Mouse (Mus musculus) adrenal gland, adult (tissue): ENCODE measurements around the gene Junb.

Experiments
- DNase-seq, 2 experiments: peaks; one replicate each; pipeline ENCODE4 v3.0.0; 2022 to 2023; ENCODE audit warnings: low spot score in 1 of 2; ENCODE audit not compliant: inconsistent age in 2 of 2

The Junb gene

DNA sequence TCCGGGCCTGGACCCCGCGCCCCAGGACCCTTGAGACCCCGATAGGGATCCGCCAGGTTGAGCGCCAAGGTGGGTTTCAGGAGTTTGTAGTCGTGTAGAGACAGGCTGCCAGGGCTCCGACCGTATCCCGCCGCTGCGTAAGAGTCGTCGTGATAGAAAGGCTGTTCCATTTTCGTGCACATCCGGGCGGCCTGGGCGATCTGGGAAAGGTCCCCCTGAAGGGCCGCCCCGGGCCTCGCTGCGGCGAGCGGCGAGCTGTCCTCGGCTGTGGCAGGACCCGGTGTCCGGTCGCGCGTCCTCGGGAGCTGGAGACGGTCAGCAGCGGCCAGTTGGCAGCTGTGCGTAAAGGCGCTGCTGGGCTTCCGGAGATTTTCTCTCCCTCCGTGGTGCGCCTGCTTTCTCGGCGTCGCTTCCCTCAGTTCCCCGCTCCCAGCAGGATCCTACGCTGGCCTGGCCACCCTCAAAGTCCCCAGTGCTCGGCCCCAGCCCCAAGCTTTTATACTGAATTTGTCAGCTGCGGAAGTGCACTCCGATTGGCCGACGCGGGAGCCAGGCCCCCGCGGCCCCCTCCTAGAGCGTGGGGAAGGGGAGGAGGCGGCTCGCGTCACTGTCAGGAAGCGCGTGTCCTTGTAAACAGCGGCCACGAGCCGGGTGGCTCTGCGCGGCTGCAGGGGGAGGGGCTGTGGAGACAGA is at the start of gene Junb:
Junb (minus strand) TSS at position 471 of the 693 bp plus-strand sequence.
- peak; percentile 99 to 100 for DNase-seq

DNA sequence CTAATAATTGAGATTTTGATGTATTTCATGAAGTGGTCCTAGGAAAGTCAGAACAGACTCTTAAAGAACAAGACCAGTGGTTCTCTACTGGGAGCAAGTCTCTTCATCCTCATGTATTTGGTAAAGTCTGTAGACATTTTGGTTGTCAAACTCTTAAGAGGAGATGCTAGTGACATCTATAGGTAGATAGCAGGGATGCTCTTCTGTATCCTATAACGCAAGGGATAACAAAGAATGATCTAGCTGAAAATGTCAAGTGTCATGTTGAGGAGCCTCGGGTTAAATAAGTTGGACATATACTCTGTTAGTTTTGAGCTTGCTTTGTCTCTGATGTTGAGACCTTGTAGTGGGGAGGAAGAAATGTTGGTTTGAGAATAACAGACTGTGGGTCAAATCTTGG is 49.4 kb upstream of the Junb start:
- no peak for DNase-seq

DNA sequence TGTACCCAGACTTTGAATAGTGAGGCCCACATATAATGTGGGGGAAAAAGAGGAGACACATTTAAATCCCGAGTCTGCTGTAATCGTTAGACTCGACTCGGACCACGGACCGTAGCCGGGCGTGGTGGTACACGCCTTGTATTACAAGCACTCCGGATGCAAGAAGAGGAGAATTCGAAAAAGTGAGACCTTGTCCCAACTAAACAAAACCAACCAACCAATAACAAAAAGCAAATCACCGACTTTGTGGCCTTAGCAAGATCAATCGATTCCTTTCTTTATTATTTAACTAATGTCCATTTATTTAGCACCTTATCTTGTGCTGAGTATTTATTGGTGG is 49.0 kb upstream of the Junb start:
- no peak for DNase-seq

DNA sequence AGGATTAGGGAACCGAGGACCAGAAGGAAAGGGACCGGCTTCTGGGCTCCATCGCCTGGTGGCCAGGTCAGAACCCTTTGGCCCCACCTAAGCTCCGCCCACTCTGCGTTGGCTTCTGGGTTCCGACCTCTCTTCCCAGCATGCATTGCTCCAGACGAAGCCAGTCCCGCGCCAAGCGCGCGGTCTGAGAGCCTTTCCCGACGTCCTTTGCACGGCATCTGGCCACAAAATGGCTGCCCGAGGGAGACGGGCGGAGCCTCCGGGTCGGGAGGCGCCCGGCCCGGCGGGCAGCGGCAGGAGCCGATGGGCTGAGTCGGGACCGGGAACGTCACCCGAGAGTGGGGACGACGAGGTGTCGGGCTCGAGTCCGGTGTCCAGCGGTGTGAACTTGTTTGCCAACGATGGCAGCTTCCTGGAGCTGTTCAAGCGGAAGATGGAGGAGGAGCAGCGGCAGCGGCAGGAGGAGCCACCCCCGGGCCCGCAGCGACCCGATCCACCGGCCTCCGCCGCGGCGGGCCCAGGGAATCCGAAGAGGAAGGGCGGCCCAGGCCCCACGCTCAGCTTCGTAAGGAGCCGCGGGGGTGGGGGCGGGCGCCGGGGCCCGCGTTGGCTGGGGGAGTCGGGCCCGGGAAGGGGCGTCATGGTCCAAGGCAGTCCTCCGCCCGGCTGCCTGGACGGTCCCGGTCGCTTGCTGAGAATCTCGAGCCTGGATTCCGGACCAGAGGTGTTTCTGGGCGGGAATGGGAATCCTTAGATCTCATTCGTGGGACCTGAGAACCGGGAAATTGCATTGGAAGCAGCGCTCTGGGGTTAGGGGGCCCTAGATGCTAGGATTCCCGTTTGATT is 48.4 kb upstream of the Junb start, which contains the start of gene Trir:
Trir (plus strand) TSS at position 154 of the 846 bp plus-strand sequence.
- DNase-seq = peak; percentile 98 to 99

DNA sequence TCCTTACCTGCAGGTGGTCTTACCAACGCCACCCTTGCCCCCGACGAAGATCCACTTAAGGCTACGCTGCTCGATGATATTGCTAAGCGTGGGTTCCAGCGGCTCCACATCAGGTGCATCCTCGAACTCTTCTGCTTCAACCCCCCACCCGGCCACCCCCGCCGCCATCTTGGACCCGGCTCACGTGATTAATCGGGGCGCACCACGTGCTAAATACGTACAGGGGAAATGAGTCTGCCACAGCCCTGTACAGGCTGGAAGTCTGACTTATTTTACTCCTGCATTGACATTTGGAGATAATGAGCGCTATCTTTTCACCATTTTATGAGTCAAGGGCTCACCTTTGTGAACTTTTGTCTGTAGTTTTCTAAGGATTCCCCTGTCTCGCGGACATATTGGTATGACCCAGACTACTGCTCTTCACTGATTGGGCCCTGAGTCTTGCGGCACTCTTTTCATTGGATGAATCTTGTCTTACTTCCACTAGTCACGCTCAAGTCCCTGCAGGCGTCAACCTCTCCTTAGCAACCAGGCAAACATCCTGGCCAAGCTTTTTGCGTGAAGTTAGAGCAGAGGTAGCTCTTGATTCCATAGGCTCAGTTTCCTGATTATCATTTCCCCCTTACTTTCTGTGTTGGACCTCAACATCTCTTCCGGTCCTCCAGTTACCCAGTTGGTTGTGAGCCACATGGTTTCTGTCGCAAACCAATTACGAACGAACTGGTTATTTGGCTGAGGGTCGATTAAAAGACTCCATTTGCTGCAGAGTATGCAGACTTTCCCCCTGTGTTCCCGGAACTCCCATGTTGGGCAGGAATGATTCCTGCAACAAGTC is 46.8 kb upstream of the Junb start, which contains the start of gene Asna1:
Asna1 (minus strand) TSS at position 184 of the 835 bp plus-strand sequence.
- DNase-seq = peak; percentile 84 to 96

DNA sequence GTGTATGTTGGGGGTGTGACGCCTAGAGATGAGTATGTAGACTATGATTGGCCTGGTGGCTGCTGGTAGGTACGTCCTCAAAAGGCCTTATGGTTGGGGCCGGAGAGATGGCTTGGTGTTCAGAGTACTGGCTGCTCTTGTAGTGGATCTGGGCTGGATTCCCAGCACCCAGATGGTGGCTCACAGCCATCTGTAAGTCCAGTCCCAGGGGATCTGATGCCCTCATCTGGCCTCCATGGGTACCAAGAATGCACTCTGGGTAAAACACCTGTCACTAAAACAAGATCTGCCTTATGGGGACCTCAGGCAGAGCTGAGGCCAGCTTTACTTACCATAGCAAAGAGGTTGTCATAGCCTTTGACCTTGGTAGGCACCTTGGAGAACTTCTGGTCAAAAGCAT is 45.3 kb upstream of the Junb start:
- DNase-seq = no peak

DNA sequence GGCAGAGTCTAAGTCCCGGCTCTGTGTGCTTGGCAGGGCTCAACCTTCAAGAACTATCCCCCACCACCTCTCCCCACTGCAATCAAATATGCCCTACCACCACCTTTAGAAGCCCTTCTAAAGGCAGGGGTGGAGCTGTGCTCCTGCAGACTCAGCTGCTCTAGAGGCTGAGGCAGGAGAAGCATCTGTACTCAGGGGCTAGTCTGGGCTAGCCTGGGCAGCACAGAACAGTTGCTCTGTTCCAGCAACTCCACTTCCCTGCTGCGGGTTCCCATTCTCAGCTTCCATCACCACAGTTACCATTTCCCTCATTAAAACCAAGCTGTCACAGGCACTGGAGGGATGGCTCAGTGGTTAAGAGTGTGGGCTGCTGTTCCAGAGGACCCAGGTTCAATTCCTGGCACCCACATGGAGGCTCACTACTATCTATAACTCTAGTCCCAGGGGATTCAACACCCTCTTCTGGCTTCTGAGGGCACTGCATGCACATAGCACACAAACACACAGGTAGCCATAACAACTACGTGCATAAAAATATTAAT is 43.1 kb upstream of the Junb start:
- DNase-seq = no peak

DNA sequence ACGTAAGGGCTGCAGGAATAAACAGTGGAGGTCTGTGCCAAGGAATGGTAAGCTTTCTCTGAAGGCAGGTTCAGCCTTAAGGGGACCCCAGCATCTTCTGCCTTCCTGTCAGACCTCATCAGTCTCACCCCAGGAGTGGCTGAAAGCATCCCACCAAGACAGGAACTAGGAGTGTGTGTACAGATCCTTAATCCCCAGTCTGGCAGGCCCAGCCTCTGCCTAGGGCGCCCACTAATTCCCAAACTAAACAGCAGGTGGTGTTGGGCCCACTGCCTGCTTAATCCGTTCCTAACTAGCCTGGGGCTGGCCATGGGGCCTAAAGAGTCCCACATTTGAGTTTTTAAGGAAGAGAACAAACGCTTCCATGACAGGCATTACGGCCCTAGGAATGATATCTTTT is 38.7 kb upstream of the Junb start:
- DNase-seq = peak in 1 of 2 experiments; percentile 20

DNA sequence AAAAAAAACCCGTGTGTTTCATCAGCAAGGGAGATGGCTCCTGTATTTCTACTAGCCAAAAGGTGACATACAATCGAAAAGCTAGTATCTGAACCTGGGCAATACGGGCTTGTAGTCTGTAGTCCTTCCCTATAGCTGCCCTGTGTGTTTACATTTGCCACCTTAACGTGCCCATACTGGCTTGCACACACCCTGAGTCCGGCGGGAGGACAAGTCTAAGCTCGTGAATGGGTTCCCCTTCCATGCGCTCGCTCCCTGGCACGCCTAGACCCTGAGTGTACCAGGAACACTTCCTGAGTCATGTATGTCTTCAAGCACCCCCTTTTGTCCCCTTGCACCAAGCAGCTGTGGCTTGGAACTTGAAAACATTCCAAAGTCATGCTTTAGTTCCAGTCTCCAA is 38.2 kb upstream of the Junb start:
- peak in 1 of 2 experiments; percentile 18 for DNase-seq

DNA sequence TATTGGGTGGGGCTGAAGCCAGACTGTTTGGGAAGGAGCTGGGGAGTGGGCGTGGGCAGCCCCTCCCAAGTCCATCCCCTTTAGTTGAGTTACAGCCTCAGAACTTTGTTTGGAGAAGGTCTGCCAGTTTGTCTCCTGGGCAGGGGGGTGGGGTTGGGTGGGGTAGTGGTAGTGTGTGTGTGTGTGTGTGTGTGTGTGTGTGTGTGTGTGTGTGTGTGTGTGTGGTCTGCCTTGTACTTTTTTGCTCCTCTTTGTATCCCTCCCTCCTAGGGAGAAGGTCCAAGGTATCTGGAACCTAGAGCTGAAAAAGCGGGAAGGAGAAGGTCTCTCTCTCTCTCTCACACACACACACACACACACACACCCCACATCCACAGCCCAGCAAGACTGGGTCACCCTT is 35.9 kb upstream of the Junb start, which contains the start of gene Best2:
Best2 (minus strand) TSS at position 101 of the 400 bp plus-strand sequence.
- no peak for DNase-seq

DNA sequence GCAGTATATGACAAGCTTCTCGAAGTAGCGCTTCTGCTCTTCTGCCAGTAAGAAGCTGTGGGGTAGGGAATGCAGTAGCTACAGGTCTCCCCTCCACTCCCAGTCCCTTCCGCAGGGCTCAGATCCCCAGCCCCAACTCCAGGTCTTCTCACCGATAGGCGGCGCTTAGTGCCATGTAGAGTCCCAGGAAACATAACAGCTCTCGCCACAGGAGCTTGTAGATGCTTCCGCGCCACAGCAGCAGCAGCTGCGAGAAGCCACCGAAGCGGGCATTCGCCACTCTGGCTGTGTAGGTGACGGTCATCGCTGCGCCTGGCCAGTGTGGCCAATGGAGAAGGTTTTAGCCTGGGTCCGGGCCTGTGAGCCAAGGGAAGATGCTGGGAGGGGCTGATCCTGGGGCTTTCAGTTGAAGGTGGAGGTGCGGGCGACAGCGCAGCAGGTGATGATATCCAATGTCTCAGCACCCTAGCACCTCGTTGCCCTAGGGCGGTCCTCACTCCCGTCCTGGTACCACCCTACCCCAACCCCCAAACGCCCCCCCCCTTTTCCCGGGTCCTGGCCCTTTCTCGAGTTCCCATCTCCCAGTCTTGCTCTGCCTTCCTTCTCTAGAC is 34.8 kb upstream of the Junb start:
- DNase-seq = peak; percentile 74 to 89

DNA sequence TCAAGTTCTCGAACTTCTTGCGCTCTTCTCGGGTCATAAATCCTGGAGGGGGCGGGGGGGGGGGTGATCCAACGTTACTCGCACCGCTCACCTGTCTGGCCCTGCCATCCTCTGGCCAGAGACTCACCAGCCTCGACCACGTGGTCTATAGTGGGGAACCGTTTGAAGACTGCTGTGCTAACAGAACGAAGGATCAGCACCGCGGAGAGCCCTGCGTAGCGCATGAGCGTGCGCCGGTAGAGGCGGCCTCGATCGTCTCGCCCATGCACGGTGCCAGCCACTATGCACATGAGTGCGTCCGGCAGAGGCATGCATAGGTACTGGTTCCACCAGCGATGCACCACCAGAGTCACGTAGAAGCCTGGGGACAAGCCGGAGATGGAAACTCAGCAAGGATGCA is 32.7 kb upstream of the Junb start:
- DNase-seq = peak in 1 of 2 experiments; percentile 17

DNA sequence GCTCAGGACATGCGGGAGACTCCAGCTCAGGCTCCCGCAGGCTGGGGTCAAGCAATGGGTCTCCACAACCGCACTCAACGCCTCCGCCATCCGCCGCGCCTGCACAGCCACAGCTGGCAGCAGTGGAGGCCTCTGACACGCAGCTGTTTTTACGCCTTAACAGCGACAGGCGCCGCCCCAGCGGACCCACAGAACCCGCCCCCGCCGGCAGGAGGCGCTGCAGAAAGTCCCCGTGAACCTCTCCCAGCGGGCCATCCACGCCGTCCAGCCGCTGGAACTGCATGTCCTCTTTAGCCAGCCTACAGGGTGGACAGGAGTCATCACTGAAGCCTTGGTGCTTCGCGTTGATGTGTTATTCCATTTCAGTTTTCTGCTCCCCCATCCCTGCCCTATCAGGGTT is 29.2 kb upstream of the Junb start:
- peak in 1 of 2 experiments; percentile 70 for DNase-seq

DNA sequence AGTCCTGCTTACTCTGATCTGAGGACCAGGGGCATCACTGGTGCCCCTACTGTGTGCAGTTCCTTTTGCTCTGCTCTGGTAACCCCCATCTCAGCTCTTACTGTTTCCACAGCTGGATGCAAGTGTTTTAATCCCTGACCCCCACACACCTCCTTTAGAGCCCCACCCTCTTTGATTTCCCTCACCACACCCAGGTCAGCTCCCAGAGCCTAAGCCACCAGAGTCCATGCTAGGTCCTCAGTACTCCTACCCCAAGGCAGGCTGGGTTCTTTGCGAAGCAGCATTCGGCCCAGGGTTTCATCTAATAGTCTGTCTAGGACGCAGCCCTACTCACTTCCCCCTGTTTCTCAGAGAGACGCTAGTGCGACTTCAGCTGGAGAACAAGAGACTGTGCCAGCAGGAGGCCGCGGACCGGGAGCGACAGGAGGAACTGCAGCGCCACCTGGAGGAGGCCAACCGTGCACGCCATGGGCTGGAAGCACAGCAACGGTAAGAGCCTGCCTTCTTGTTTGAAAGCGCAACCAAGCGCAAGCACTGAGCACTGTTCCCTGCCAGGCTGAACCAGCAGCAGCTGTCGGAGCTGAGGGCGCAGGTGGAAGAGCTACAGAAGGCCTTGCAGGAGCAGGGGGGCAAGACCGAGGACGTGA is 19.3 kb upstream of the Junb start:
- DNase-seq = peak; percentile 89 to 96

DNA sequence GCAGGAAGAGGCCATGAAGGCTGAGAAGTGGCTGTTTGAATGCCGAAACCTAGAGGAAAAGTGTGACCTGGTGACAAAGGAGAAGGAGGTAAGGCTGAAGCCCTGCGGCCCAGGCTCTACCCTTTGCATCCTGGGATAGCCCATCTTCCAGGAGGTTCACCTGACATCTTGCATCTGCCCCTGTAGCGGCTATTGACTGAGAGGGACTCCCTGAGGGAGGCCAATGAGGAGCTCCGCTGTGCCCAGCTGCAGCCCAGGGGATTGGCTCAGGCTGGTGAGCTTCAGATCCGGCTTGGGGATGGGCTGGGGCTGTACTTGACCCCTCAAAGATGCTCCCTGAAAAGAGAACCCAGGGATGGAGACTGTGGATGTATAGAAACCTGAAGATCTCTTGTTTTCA is 18.5 kb upstream of the Junb start:
- DNase-seq = peak in 1 of 2 experiments; percentile 22

DNA sequence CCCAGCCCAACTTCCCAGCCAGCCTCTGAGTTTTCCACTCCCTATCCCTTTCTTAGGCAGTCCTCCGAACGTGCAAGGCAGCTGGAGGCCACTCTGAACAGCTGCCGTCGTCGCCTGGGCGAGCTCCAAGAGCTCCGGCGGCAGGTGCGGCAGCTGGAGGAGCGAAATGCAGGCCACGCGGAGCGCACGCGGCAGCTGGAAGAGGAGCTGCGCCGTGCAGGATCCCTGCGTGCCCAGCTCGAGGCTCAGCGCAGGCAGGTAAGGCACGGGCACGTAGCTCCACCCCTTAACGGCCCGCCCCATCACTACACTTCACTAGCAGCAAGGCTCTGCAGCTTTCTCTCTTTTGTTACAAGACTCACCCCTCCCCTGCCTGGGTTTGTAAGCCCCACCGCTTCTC is 17.2 kb upstream of the Junb start:
- DNase-seq = peak in 1 of 2 experiments; percentile 20

DNA sequence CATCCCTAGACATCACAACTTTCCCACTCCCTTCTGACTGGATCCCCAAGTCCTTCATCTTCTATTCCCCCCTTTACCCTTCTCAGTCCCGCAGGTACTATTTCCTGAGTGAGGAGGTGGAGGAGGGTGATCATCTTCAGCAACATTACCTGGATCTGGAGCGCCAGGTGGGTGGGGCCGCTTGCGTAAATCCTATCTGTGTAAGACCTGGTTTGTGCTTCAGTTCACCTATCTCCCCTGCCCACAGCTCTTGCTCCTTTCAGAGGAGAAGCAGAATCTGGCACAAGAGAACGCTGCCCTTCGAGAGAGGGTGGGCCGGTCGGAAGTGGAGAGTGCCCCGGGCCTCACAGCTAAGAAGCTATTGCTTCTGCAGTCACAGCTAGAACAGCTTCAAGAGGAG is 15.9 kb upstream of the Junb start:
- DNase-seq = no peak

DNA sequence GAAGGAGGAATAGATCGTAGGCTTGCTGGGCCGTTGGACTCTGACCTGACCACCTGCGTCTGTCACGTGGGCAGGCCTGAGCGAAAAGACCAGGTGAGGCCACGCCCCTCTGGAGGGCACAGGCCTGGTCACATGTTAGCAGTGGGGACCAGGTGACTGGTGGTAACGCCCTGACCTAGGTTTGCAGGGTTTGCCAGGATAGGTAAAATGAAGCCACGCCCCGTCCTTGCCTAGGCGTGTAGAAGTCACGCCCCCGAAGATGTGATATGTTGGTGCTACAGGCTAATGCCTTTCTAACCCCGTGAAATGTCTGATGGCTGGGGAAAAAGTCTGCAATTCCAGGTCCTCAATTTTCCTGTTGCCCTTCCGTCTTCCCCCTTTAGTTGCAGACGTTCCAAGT is 12.3 kb upstream of the Junb start:
- DNase-seq = peak in 1 of 2 experiments; percentile 70

DNA sequence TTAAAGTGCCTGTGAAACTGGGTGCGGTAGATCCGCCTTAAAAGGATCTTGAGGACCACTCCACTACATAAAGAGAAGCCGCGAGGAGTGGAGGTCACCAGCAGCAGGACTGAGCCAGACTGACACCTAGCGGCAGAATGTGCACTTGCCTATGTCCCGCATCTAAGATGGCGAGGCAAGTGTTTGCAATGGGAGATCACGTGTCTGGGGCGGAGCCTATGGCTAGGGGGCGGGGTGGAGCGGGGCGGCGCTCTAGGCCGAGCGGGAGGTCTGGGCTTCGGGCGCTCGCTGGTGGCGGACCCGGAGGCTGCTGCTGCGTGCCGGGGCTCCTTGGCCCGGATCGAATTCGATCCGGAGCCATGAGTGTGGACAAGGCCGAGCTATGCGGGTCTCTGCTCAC is 11.8 kb upstream of the Junb start, which contains the start of gene Hook2:
Hook2 (plus strand) TSS at position 255 of the 400 bp plus-strand sequence.
- peak; percentile 97 to 99 for DNase-seq

DNA sequence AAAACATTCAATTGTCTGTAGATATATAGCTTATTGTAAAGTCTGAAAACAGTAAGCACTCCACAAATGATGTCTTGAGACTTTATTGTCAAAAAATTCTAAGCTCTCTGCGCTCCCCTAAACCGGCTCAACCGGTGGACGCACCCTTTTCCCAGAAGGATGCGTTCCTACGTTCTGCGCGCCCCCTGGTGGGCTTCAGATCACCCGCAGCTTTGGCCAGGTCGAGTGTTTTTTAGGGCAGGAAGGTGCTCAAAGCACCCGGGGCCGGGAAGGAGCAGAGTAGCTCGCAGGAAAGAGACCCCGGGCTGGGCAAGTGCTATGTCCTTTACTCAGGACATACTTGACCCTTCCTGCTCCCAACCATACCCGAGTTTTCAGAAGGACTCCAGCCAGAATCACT is 11.3 kb upstream of the Junb start:
- DNase-seq = peak; percentile 93 to 98
